Mouse (Mus musculus) layer of hippocampus, adult 2 months (tissue): ENCODE results near the gene Kif22. TPM values are rescaled to one million over a fixed set of nuclear protein-coding genes. Genes with fewer than 3 reads are reported as not detected.
"Not testable (repeated sequence)": the region's sequence is repeated elsewhere in the genome, so short reads cannot be mapped to it uniquely, and the experiment has no call there.

Experiments used
- DNase-seq, 2 experiments: peaks; one replicate each; pipeline ENCODE4 v3.0.0; 2022; ENCODE audit warnings: low spot score in 2 of 2
- H3K27ac ChIP-seq: fragments of 200-600 bp; 2 replicates; pipeline ENCODE4 v1.8.1; 2022
- H3K4me3 ChIP-seq: fragments of 200-600 bp; 2 replicates; pipeline ENCODE4 v1.8.1; 2022; ENCODE audit warnings: mild to moderate bottlenecking
- CTCF ChIP-seq: fragments of 200-600 bp; conservative IDR thresholded peaks from 2 replicates; pipeline ENCODE4 v1.8.1; 2022; ENCODE audit warnings: antibody characterized with exemption, mild to moderate bottlenecking, moderate library complexity
- long read RNA-seq, 2 experiments: library from polyadenylated mRNA; stranded (forward); transcript quantifications; one replicate each; pipeline ENCODE4 v2.0.0; 2021; ENCODE audit warnings: borderline mapping rate in 2 of 2
- total RNA-seq, 2 experiments: library from RNA; stranded (reverse); gene quantifications; 2 replicates each; pipeline ENCODE4 v1.2.3; 2021

The Kif22 gene
- 1 to 10 TPM; 4.1 to 9.9 TPM for total RNA-seq
- long read RNA-seq, experiment 1, partial matches to known transcripts, result 8 of 11 reads
- long read RNA-seq, experiment 1, other reads (novel, unspliced or antisense), result 1 of 11 reads
- long read RNA-seq, experiment 2, partial matches to known transcripts, result 9 of 9 reads
- long read RNA-seq, experiment 2, other reads (novel, unspliced or antisense), result 0 of 9 reads

GRCm38 (mm10) chr7:127041851-127042672 lies at the start of gene Kif22:
Kif22 (minus strand) TSS chr7:127042471.
- no peak for TF ChIP-seq CTCF
- peak; percentile 88 to 91 for DNase-seq
- Histone ChIP-seq H3K4me3 (peak within 1 kb of the TSS; percentile 68), H3K27ac (peak within 1 kb of the TSS; percentile 89)

- no peak for DNase-seq
- Histone ChIP-seq H3K4me3 (peak within 1 kb of the TSS; percentile 26; the same call in 1 of the 2 replicates), H3K27ac (peak within 1 kb of the TSS; percentile 58)
- TF ChIP-seq CTCF, result no peak
Observed at GRCm38 (mm10) chr7:127091114-127091896, 49.0 kb upstream of the Kif22 start, which contains the start of gene AI467606. AI467606 (plus strand) TSS chr7:127091359.

GRCm38 (mm10) chr7:127090154-127091113 lies 48.2 kb upstream of the Kif22 start:
- DNase-seq, result no peak
- H3K27ac ChIP-seq, result no peak overlapping the region
- H3K4me3 ChIP-seq, result no peak overlapping the region
- TF ChIP-seq CTCF, result no peak

GRCm38 (mm10) chr7:127088901-127089845 lies 46.9 kb upstream of the Kif22 start:
- no peak for TF ChIP-seq CTCF
- no peak overlapping the region; the same call in 1 of the 2 replicates for H3K27ac ChIP-seq
- no peak for DNase-seq
- H3K4me3 ChIP-seq, result no peak overlapping the region

GRCm38 (mm10) chr7:127088083-127088482 lies 45.8 kb upstream of the Kif22 start:
- no peak overlapping the region for H3K4me3 ChIP-seq
- DNase-seq, result no peak
- TF ChIP-seq CTCF, result no peak
- H3K27ac ChIP-seq, result no peak overlapping the region

GRCm38 (mm10) chr7:127087278-127088010 lies 45.2 kb upstream of the Kif22 start, which contains the start of gene Zg16:
Zg16 (minus strand) TSS chr7:127087328.
- H3K4me3 ChIP-seq, H3K27ac ChIP-seq, DNase-seq: not testable (repeated sequence)

GRCm38 (mm10) chr7:127085751-127086150 lies 43.5 kb upstream of the Kif22 start:
- not testable (repeated sequence) for H3K27ac ChIP-seq, DNase-seq, H3K4me3 ChIP-seq

- H3K27ac ChIP-seq, result no peak overlapping the region
- TF ChIP-seq CTCF, result no peak
- H3K4me3 ChIP-seq, result no peak overlapping the region
- no peak for DNase-seq
Observed at GRCm38 (mm10) chr7:127084794-127085193, 42.5 kb upstream of the Kif22 start.

GRCm38 (mm10) chr7:127083689-127084088 lies 41.4 kb upstream of the Kif22 start:
- H3K27ac ChIP-seq, result no peak overlapping the region
- H3K4me3 ChIP-seq, result no peak overlapping the region
- no peak for DNase-seq
- no peak for TF ChIP-seq CTCF

- no peak for DNase-seq
- Histone ChIP-seq H3K4me3 (no peak overlapping the region), H3K27ac (no peak overlapping the region)
- TF ChIP-seq CTCF, result no peak
Observed at GRCm38 (mm10) chr7:127082995-127083394, 40.7 kb upstream of the Kif22 start.
